Mouse (Mus musculus): ENCODE measurements around the gene D330020A13Rik. TPM values are rescaled to one million over a fixed set of nuclear protein-coding genes. Genes with fewer than 3 reads are reported as not detected.

Gene D330020A13Rik
- polyA plus RNA-seq, 1 experiment: not detected

GRCm38 (mm10) chr6:120319129-120319528 is 25.0 kb downstream of the D330020A13Rik start:
- Histone ChIP-seq H3K27ac (replicated peaks; ENCODE audit: low read depth, low read length) (no peak overlapping the region), H3K4me3 (ENCODE audit: insufficient read depth, low read depth, low read length) (no peak overlapping the region), H3K4me1 (ENCODE audit: control insufficient read depth, insufficient read depth, insufficient read length, low read length) (no peaks in the 10 kb centered on the region)

DNA sequence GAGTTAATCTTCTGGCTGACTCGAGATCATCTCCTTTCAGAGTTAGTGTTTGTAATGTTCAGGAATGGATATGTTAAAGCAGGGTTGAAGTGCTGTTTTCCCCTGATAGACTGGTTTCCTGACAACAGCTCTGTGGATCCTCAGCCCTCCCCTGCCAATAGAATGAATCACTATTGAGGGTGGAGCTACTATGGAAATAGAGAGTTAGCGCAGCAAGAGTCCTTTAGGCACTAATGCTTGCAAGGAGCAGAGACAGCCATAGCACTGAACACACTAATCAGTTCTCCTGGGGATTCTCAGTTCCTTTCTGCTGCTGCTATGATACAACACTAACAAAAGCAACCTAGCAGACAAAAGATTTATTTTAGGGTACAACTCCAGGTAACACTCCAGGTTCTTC is 26.2 kb downstream of the D330020A13Rik start:
- Histone ChIP-seq H3K27ac (replicated peaks; ENCODE audit: low read depth, low read length) (no peak overlapping the region), H3K4me1 (ENCODE audit: control insufficient read depth, insufficient read depth, insufficient read length, low read length) (no peaks in the 10 kb centered on the region), H3K4me3 (ENCODE audit: insufficient read depth, low read depth, low read length) (no peak overlapping the region)

GRCm38 (mm10) chr6:120324295-120324927 is 30.2 kb downstream of the D330020A13Rik start:
- Histone ChIP-seq H3K4me1 (ENCODE audit: control insufficient read depth, insufficient read depth, insufficient read length, low read length) (no peaks in the 10 kb centered on the region), H3K4me3 (ENCODE audit: insufficient read depth, low read depth, low read length) (no peak overlapping the region), H3K27ac (replicated peaks; ENCODE audit: low read depth, low read length) (no peak overlapping the region)

- Histone ChIP-seq H3K4me1 (ENCODE audit: control insufficient read depth, insufficient read depth, insufficient read length, low read length) (no peaks in the 10 kb centered on the region), H3K27ac (replicated peaks; ENCODE audit: low read depth, low read length) (no peak overlapping the region), H3K4me3 (ENCODE audit: insufficient read depth, low read depth, low read length) (no peak overlapping the region)
Observed at GRCm38 (mm10) chr6:120332351-120332750, 38.2 kb downstream of the D330020A13Rik start.

- Histone ChIP-seq H3K27ac (replicated peaks; ENCODE audit: low read depth, low read length) (no peak overlapping the region), H3K4me1 (ENCODE audit: control insufficient read depth, insufficient read depth, insufficient read length, low read length) (no peaks in the 10 kb centered on the region), H3K4me3 (ENCODE audit: insufficient read depth, low read depth, low read length) (no peak overlapping the region)
Observed at GRCm38 (mm10) chr6:120343992-120344391, 49.8 kb downstream of the D330020A13Rik start.

Other genes with a start within 250 kb of the D330020A13Rik start
- gene Ninj2, start 201.0 kb upstream of the D330020A13Rik start, polyA plus RNA-seq (2012; ENCODE audit: insufficient read depth, insufficient read length, missing spikeins): not detected in 2 replicates
- not detected in 2 replicates for gene B4galnt3, start 195 bp downstream of the D330020A13Rik start, polyA plus RNA-seq (2012; ENCODE audit: insufficient read depth, insufficient read length, missing spikeins)
- 19.2 and 26.5 TPM in 2 replicates for gene Kdm5a, start 69.8 kb downstream of the D330020A13Rik start, polyA plus RNA-seq (2012; ENCODE audit: insufficient read depth, insufficient read length, missing spikeins)
- 3.6 TPM in 2 replicates for gene Ccdc77, start 70.0 kb downstream of the D330020A13Rik start, polyA plus RNA-seq (2012; ENCODE audit: insufficient read depth, insufficient read length, missing spikeins)
- gene Il17ra, start 168.9 kb downstream of the D330020A13Rik start, polyA plus RNA-seq (2012; ENCODE audit: insufficient read depth, insufficient read length, missing spikeins): 2.0 and 2.2 TPM in 2 replicates
- not detected in 2 replicates for gene Tmem121b, start 199.4 kb downstream of the D330020A13Rik start, polyA plus RNA-seq (2012; ENCODE audit: insufficient read depth, insufficient read length, missing spikeins)
- 10.5 and 11.9 TPM in 2 replicates for gene Hdhd5, start 237.0 kb downstream of the D330020A13Rik start, polyA plus RNA-seq (2012; ENCODE audit: insufficient read depth, insufficient read length, missing spikeins)